Mouse (Mus musculus) limb, embryonic 14.5 days (tissue): Measurements from ENCODE around the gene Trp53. TPM values are rescaled to one million over a fixed set of nuclear protein-coding genes. Genes with fewer than 3 reads are reported as not detected.

Source experiments
- ATAC-seq: fragments of 200-750 bp; cut with Nextera tagmentation; 2 replicates; pipeline ENCODE4 v1.8.0; 2017; ENCODE audit warnings: low read depth, moderate number of reproducible peaks, moderate TSS enrichment; ENCODE audit not compliant: low FRiP score
- DNase-seq: peaks from one replicate; pipeline ENCODE4 v3.0.0-alpha.2; 2015; ENCODE audit warnings: low spot score
- H3K27ac ChIP-seq: fragments of 300-500 bp; sonication (generic); replicated peaks from 2 replicates; pipeline ENCODE4 v1.5.1; 2014; ENCODE audit warnings: low read depth, mild to moderate bottlenecking, low read length, moderate library complexity, mixed read lengths
- H3K27me3 ChIP-seq: fragments of 300-500 bp; sonication (generic); 2 replicates; pipeline ENCODE4 v1.6.1; 2014; ENCODE audit warnings: low read length, mixed read lengths; ENCODE audit not compliant: control insufficient read depth, insufficient read depth
- H3K36me3 ChIP-seq: fragments of 300-500 bp; sonication (generic); 2 replicates; pipeline ENCODE4 v1.6.1; 2014; ENCODE audit warnings: mild to moderate bottlenecking, low read length, moderate library complexity, mixed read lengths; ENCODE audit not compliant: control insufficient read depth, insufficient read depth
- H3K4me1 ChIP-seq: fragments of 300-500 bp; sonication (generic); 2 replicates; pipeline ENCODE4 v1.6.1; 2014; ENCODE audit warnings: antibody characterized with exemption, low read length, mixed read lengths; ENCODE audit not compliant: control insufficient read depth, insufficient read depth
- H3K4me2 ChIP-seq: fragments of 300-500 bp; sonication (generic); replicated peaks from 2 replicates; pipeline ENCODE4 v1.6.1; 2014; ENCODE audit warnings: low read depth, mild to moderate bottlenecking, low read length, moderate library complexity; ENCODE audit not compliant: severe bottlenecking
- H3K4me3 ChIP-seq: fragments of 300-500 bp; sonication (generic); replicated peaks from 2 replicates; pipeline ENCODE4 v1.5.1; 2014; ENCODE audit warnings: low read length
- H3K9ac ChIP-seq: fragments of 300-500 bp; sonication (generic); 2 replicates; pipeline ENCODE4 v1.6.1; 2014; ENCODE audit warnings: mild to moderate bottlenecking, low read depth, low read length, moderate library complexity; ENCODE audit not compliant: severe bottlenecking
- H3K9me3 ChIP-seq: fragments of 300-500 bp; sonication (generic); 2 replicates; pipeline ENCODE4 v1.6.1; 2016; ENCODE audit warnings: low read length; ENCODE audit not compliant: control insufficient read depth
- POLR2A ChIP-seq: fragments of 200-500 bp; IDR thresholded peaks from 2 replicates; pipeline ENCODE4 v1.8.0; 2012; ENCODE audit warnings: inconsistent platforms, mild to moderate bottlenecking, moderate library complexity, borderline replicate concordance; ENCODE audit not compliant: insufficient read depth, insufficient read length; ENCODE audit errors: extremely low read depth
- WGBS: fragments of 180-500 bp; shearing (Covaris S2); extraction: QIAGEN DNeasy Blood & Tissue Kit; methylation state at CpG from one replicate; pipeline ENCODE4 v1.1.7; 2014; 5-methylcytosine and 5-hydroxymethylcytosine counted together
- polyA plus RNA-seq, 2 experiments: library from polyadenylated mRNA; depleted of rRNA in 1 of 2; stranded (reverse) in 1 of 2; unstranded in 1 of 2; fragments of >200 nt; fragmentation: Nextera tagmentation in 1 of 2; extraction: Ambion mirVana in 1 of 2; gene quantifications; 2 replicates each; pipeline versions ENCODE4 v1.2.1 to v1.2.3; 2012 to 2014

Gene Trp53
- polyA plus RNA-seq, 2 experiments, result 138 to 173 TPM

DNA sequence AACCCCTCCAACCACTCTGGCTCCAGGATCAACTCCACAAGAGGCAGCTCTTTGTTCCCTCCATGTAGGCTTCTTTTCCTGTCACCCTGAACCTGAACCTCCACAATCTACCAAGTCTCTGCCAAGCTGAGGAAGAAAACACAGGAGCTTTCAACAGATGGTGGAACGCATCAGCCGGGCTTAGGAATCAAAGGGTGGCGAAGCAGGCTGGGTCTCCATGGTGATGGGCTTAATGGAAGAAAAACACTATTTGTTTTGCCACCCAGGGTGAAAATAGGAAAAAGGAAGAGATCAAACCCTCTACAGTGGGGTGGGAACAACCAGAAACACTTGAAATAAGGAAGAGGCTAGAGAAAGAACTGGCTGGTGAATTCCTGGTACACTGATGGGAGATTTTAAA, 36.6 kb upstream of the Trp53 start:
- Histone ChIP-seq H3K27ac (no peak overlapping the region), H3K9me3 (no peaks in the 10 kb centered on the region), H3K27me3 (no peaks in the 10 kb centered on the region), H3K36me3 (no peaks in the 10 kb centered on the region), H3K4me1 (peaks cover 12% of the 10 kb centered on the region), H3K9ac (no peak overlapping the region), H3K4me2 (no peak overlapping the region), H3K4me3 (no peak overlapping the region)
- no peak for TF ChIP-seq POLR2A
- 46% methylated on average over 3 of the region's 3 CpGs for WGBS
- ATAC-seq (no peak), DNase-seq (no peak)

DNA sequence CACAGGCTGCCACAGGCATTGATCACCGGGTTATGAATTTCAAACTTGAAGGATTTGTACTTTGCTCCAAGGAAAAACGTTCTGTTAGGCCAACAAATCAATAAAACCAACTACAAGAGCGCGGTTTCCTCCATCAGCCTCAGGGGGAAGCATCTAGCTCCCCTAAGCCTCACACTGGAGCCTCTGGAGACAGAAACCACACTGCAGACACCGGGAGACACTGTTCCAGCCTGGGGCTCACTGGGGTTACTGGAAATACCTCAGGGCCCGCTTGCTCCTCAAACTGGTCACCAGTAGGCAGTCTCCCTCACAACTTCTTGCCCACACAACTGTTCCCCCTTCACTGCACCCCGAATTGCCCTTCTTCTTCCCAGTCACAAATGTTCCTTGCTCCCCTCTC, 34.2 kb upstream of the Trp53 start:
- 14% methylated on average over 7 of the region's 7 CpGs for WGBS
- Histone ChIP-seq H3K9ac (peak overlapping the region; percentile 55), H3K4me1 (peaks cover 12% of the 10 kb centered on the region), H3K4me3 (peak overlapping the region; percentile 43), H3K9me3 (no peaks in the 10 kb centered on the region), H3K27ac (peak overlapping the region; percentile 79), H3K36me3 (no peaks in the 10 kb centered on the region), H3K4me2 (peak overlapping the region; percentile 85), H3K27me3 (no peaks in the 10 kb centered on the region)
- TF ChIP-seq POLR2A, result no peak
- DNase-seq (no peak), ATAC-seq (no peak)

GRCm38 (mm10) chr11:69546423-69547053, 33.6 kb upstream of the Trp53 start:
- Histone ChIP-seq H3K27me3 (no peaks in the 10 kb centered on the region), H3K9me3 (no peaks in the 10 kb centered on the region), H3K4me2 (peak overlapping the region; percentile 85), H3K36me3 (no peaks in the 10 kb centered on the region), H3K27ac (peak overlapping the region; percentile 79), H3K4me1 (peaks cover 12% of the 10 kb centered on the region), H3K9ac (peak overlapping the region; percentile 55), H3K4me3 (peak overlapping the region; percentile 43)
- no peak for TF ChIP-seq POLR2A
- peak; percentile 90 for DNase-seq
- 1% methylated on average over 44 of the region's 44 CpGs for WGBS
- ATAC-seq, result peak; percentile 90

- WGBS, result 2% methylated on average over 15 of the region's 15 CpGs
- H3K27ac ChIP-seq, result peak overlapping the region; percentile 79
- DNase-seq (no peak), ATAC-seq (peak; percentile 21; the same call in 1 of the 2 replicates)
- H3K9ac ChIP-seq, result peak overlapping the region; percentile 55
- peak overlapping the region; percentile 43 for H3K4me3 ChIP-seq
- peak overlapping the region; percentile 85 for H3K4me2 ChIP-seq
- TF ChIP-seq POLR2A, result no peak
- H3K36me3 ChIP-seq, result no peaks in the 10 kb centered on the region
- H3K4me1 ChIP-seq, result peaks cover 12% of the 10 kb centered on the region
- H3K9me3 ChIP-seq, result no peaks in the 10 kb centered on the region
- no peaks in the 10 kb centered on the region for H3K27me3 ChIP-seq
Observed at GRCm38 (mm10) chr11:69547071-69547470, 33.1 kb upstream of the Trp53 start.

DNA sequence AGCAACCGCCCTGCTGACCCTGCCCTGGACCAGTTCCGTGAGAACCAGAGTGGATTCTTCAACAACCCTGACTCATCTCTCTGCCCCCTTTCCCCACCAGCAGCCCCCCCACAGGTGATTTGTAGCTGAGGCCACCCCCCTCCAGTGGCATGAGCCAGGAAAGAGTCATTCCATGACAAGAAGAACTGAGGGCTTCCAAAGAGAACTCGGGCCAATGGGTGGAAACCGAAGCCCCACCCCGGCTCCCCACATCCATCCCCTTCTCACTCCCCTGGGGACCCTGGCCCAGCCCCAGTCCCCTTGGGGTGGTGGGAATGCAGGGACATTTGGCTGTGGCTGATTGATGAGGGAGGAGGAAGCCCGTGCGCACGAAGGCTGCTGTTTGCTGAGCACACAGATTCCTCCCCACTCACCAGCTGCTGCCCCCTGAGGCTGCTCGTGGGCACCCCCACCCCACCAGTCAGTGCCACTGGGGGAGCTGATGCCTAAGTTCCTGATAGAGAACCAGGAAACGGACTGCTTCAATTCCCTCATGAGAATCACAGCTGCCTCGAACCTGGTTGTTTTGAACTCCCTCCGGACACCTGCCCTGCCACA, 31.0 kb upstream of the Trp53 start, which contains the start of gene Dnah2:
Dnah2 (minus strand) TSS at position 51 of the 597 bp plus-strand sequence.
- no peaks in the 10 kb centered on the region for H3K27me3 ChIP-seq
- ATAC-seq (no peak), DNase-seq (no peak)
- no peak for TF ChIP-seq POLR2A
- H3K36me3 ChIP-seq, result no peaks in the 10 kb centered on the region
- H3K4me1 ChIP-seq, result peaks cover 19% of the 10 kb centered on the region
- no peak within 1 kb of the TSS for H3K9ac ChIP-seq
- H3K27ac ChIP-seq, result no peak within 1 kb of the TSS
- H3K9me3 ChIP-seq, result no peaks in the 10 kb centered on the region
- 32% methylated on average over 12 of the region's 12 CpGs for WGBS
- no peak within 1 kb of the TSS for H3K4me2 ChIP-seq
- no peak within 1 kb of the TSS for H3K4me3 ChIP-seq
